Mouse (Mus musculus) midbrain, postnatal 0 days (tissue): ENCODE measurements around the gene Jph4. TPM values are rescaled to one million over a fixed set of nuclear protein-coding genes. Genes with fewer than 3 reads are reported as not detected.

ENCODE experiments used
- ATAC-seq: fragments of 200-750 bp; cut with Nextera tagmentation; 2 replicates; pipeline ENCODE4 v1.8.0; 2017; ENCODE audit warnings: moderate number of reproducible peaks, mild to moderate bottlenecking, moderate TSS enrichment, moderate library complexity; ENCODE audit not compliant: low FRiP score
- DNase-seq: peaks from one replicate; pipeline ENCODE4 v3.0.0-alpha.2; 2015; ENCODE audit warnings: low spot score
- H3K27ac ChIP-seq: fragments of 300-500 bp; sonication (generic); 2 replicates; pipeline ENCODE4 v1.5.1; 2014; ENCODE audit warnings: low read depth, mild to moderate bottlenecking, low read length, mixed read lengths
- H3K27me3 ChIP-seq: fragments of 300-500 bp; sonication (generic); 2 replicates; pipeline ENCODE4 v1.6.1; 2014; ENCODE audit warnings: low read length, control low read depth, mixed read lengths; ENCODE audit not compliant: insufficient read depth
- H3K36me3 ChIP-seq: fragments of 300-500 bp; sonication (generic); 2 replicates; pipeline ENCODE4 v1.6.1; 2014; ENCODE audit warnings: low read length, control low read depth, mixed read lengths; ENCODE audit not compliant: insufficient read depth
- H3K4me1 ChIP-seq: fragments of 300-500 bp; sonication (generic); 2 replicates; pipeline ENCODE4 v1.6.1; 2014; ENCODE audit warnings: mild to moderate bottlenecking, control low read depth, antibody characterized with exemption, low read length, mixed read lengths; ENCODE audit not compliant: insufficient read depth
- H3K4me2 ChIP-seq: fragments of 300-500 bp; sonication (generic); 2 replicates; pipeline ENCODE4 v1.6.1; 2014; ENCODE audit warnings: low read depth, mild to moderate bottlenecking, low read length, mixed read lengths; ENCODE audit not compliant: poor library complexity, severe bottlenecking
- H3K4me3 ChIP-seq: fragments of 300-500 bp; sonication (generic); 2 replicates; pipeline ENCODE4 v1.5.1; 2014; ENCODE audit warnings: low read depth, mild to moderate bottlenecking, low read length, moderate library complexity
- H3K9ac ChIP-seq: fragments of 300-500 bp; sonication (generic); replicated peaks from 2 replicates; pipeline ENCODE4 v1.6.1; 2014; ENCODE audit warnings: mild to moderate bottlenecking, low read length, moderate library complexity, mixed read lengths; ENCODE audit not compliant: poor library complexity, severe bottlenecking
- H3K9me3 ChIP-seq: fragments of 300-500 bp; sonication (generic); 2 replicates; pipeline ENCODE4 v1.6.1; 2016; ENCODE audit warnings: low read length, control low read depth
- CTCF ChIP-seq: IDR thresholded peaks from 2 replicates; pipeline ENCODE4 v1.5.1; 2016; ENCODE audit warnings: antibody characterized with exemption, mild to moderate bottlenecking
- WGBS: fragments of 180-500 bp; shearing (Covaris S2); extraction: QIAGEN DNeasy Blood & Tissue Kit; methylation state at CpG from one replicate; pipeline ENCODE4 v1.1.7; 2014; 5-methylcytosine and 5-hydroxymethylcytosine counted together
- polyA plus RNA-seq: library from polyadenylated mRNA; unstranded; fragments of >200 nt; fragmentation: Nextera tagmentation; extraction: Ambion mirVana; gene quantifications from 2 replicates; pipeline ENCODE4 v1.2.1, GENCODE M21; 2015
- total RNA-seq: library from RNA; depleted of rRNA; stranded (reverse); fragments of >200 nt; gene quantifications from 2 replicates; pipeline ENCODE4 v1.2.3, GENCODE M21; 2014

Gene Jph4
- total and polyA plus RNA-seq, 2 experiments from 2014 or later, result 45.1 to 182 TPM

GRCm38 (mm10) chr14:55089199-55089947 is 27.4 kb downstream of the Jph4 start:
- WGBS, result 43% methylated on average over 13 of the region's 13 CpGs
- H3K36me3 ChIP-seq, result no peaks in the 10 kb centered on the region
- H3K4me3 ChIP-seq, result peak overlapping the region; percentile 61; the same call in 1 of the 2 replicates
- no peak for TF ChIP-seq CTCF
- DNase-seq (peak; percentile 52), ATAC-seq (no peak)
- peak overlapping the region; percentile 90 for H3K4me2 ChIP-seq
- peak overlapping the region; percentile 34; the same call in 1 of the 2 replicates for H3K9ac ChIP-seq
- H3K27ac ChIP-seq, result 0 out of 2 replicates have a peak overlapping the region, but pooled peaks have one; percentile 21
- H3K4me1 ChIP-seq, result peaks cover 15% of the 10 kb centered on the region; the same call in 1 of the 2 replicates
- H3K27me3 ChIP-seq, result no peaks in the 10 kb centered on the region
- H3K9me3 ChIP-seq, result no peaks in the 10 kb centered on the region

GRCm38 (mm10) chr14:55086009-55086514 is 30.7 kb downstream of the Jph4 start:
- ATAC-seq (no peak), DNase-seq (no peak)
- Histone ChIP-seq H3K27ac (peak overlapping the region; percentile 9), H3K9me3 (no peaks in the 10 kb centered on the region), H3K36me3 (no peaks in the 10 kb centered on the region), H3K4me2 (no peak overlapping the region), H3K4me1 (peaks cover 15% of the 10 kb centered on the region; the same call in 1 of the 2 replicates), H3K4me3 (no peak overlapping the region), H3K27me3 (no peaks in the 10 kb centered on the region), H3K9ac (no peak overlapping the region)
- WGBS, result 90% methylated on average over 6 of the region's 6 CpGs
- no peak for TF ChIP-seq CTCF

GRCm38 (mm10) chr14:55085324-55086008 is 31.3 kb downstream of the Jph4 start:
- Histone ChIP-seq H3K36me3 (no peaks in the 10 kb centered on the region), H3K4me1 (peaks cover 15% of the 10 kb centered on the region; the same call in 1 of the 2 replicates), H3K27me3 (no peaks in the 10 kb centered on the region), H3K9ac (no peak overlapping the region), H3K27ac (peak overlapping the region; percentile 9), H3K4me3 (no peak overlapping the region), H3K4me2 (no peak overlapping the region), H3K9me3 (no peaks in the 10 kb centered on the region)
- DNase-seq, result peak; percentile 54
- no peak for TF ChIP-seq CTCF
- ATAC-seq, result no peak; the same call in 1 of the 2 replicates
- 36% methylated on average over 9 of the region's 9 CpGs for WGBS

DNA sequence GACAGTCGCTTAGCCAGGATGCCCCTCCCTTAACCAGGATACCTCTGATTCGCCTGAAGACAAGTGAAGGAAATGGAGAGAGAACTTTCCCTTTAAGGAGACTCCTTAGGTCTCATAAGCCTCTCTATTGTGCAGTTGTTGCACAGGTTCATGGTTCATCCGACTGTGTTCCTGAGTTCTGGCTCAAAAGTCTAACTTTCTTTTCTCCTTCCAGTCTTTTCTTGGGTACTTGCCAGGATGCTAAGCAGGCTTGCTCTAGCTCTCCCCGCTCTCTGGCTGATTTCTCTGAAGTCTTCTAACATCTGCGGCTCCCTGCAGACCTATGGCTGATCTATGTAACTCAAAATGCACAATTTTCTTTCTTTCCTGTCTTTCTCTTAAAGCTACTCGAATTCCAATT is 33.3 kb downstream of the Jph4 start:
- Histone ChIP-seq H3K9me3 (no peaks in the 10 kb centered on the region), H3K36me3 (no peaks in the 10 kb centered on the region), H3K4me1 (peaks cover 10% of the 10 kb centered on the region; the same call in 1 of the 2 replicates), H3K9ac (no peak overlapping the region), H3K27ac (no peak overlapping the region), H3K4me3 (no peak overlapping the region), H3K4me2 (no peak overlapping the region), H3K27me3 (no peaks in the 10 kb centered on the region)
- 61% methylated on average over 6 of the region's 6 CpGs for WGBS
- DNase-seq (peak; percentile 54), ATAC-seq (no peak)
- TF ChIP-seq CTCF, result no peak

DNA sequence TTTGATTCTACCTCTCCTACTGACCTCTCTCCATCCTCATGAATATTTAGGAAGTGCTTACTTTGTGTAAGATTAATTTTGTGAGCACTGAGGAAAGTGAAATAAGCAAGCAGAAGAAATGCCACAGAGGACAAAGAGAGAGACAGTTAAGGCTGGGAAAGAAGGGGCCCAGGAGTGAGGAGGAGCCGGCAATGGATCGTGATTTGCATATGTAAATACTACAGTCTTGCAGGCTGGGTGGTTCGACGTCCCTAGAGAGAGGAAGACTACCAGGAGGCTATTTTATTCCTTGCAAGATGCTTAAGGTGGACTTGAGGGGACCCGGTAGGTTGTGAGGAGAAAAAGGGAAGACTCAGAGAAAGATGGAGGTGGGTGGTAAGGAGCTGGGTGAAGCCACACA is 35.6 kb downstream of the Jph4 start:
- DNase-seq, result no peak
- Histone ChIP-seq H3K4me2 (no peak overlapping the region), H3K9me3 (no peaks in the 10 kb centered on the region), H3K4me3 (no peak overlapping the region), H3K27ac (no peak overlapping the region), H3K4me1 (peaks cover 14% of the 10 kb centered on the region; the same call in 1 of the 2 replicates), H3K36me3 (no peaks in the 10 kb centered on the region), H3K9ac (no peak overlapping the region), H3K27me3 (no peaks in the 10 kb centered on the region)
- no peak for TF ChIP-seq CTCF
- 24% methylated on average over 5 of the region's 5 CpGs for WGBS
- ATAC-seq, result no peak
